In genomic region chr7:46161615-46162014, GRCm38 (mm10) we compare ENCODE assay signal across 17 mouse cellular contexts. TPM values are rescaled to one million over a fixed set of nuclear protein-coding genes. Genes with fewer than 3 reads are reported as not detected.
A peak's percentile ranks its signal among the peaks of the same experiment; 100 is the strongest.
DNase-seq lines count a peak whose midpoint lies in the region; ATAC-seq and TF ChIP-seq lines count a peak whose summit lies in the region.
"Had no signal": no experiment of that assay in that cellular context is flagged by ENCODE, and none has a peak within 500 bp of the region (broad histone marks: within the 10 kb centered on the region; RNA-seq: fewer than 3 reads in every experiment).

No protein-coding gene starts in this region.

- H3K9ac ChIP-seq in forebrain, postnatal 0 days: no peak overlapping the region
- H3K9ac ChIP-seq in heart, adult 2 months (ENCODE audit: low read depth, low read length): no peak overlapping the region
- H3K9ac ChIP-seq in heart, embryonic 15.5 days: no peak overlapping the region
- H3K9ac ChIP-seq: hindbrain, embryonic 12.5 days; kidney, embryonic 15.5 days; midbrain, embryonic 12.5 days; neural tube, embryonic 15.5 days had no signal

- peaks cover 4% of the 10 kb centered on the region; the same call in 1 of the 2 replicates for H3K36me3 ChIP-seq in forebrain, postnatal 0 days (ENCODE audit: insufficient read depth)
- no peaks in the 10 kb centered on the region for H3K36me3 ChIP-seq in forebrain, embryonic 10.5 days (replicated peaks)
- H3K36me3 ChIP-seq in heart, adult 2 months (ENCODE audit: control insufficient read depth, insufficient read depth, low read length): no peaks in the 10 kb centered on the region
- H3K36me3 ChIP-seq in heart, embryonic 15.5 days: no peaks in the 10 kb centered on the region
- H3K36me3 ChIP-seq: hindbrain, embryonic 12.5 days; kidney, embryonic 15.5 days; midbrain, embryonic 12.5 days had no signal

- no peak overlapping the region for H3K27ac ChIP-seq in forebrain, postnatal 0 days (ENCODE audit: low read depth, low read length)
- H3K27ac ChIP-seq in forebrain, embryonic 10.5 days: no peak overlapping the region
- H3K27ac ChIP-seq in heart, adult 2 months: peak overlapping the region; percentile 80
- H3K27ac ChIP-seq in heart, embryonic 15.5 days: peak overlapping the region; percentile 87
- H3K27ac ChIP-seq: hindbrain, embryonic 12.5 days; kidney, embryonic 15.5 days; midbrain, embryonic 12.5 days; neural tube, embryonic 15.5 days; stomach, postnatal 0 days had no signal

- no peak overlapping the region for H3K4me2 ChIP-seq in forebrain, postnatal 0 days (ENCODE audit: low read depth)
- peak overlapping the region; percentile 45 for H3K4me2 ChIP-seq in heart, embryonic 15.5 days
- H3K4me2 ChIP-seq: hindbrain, embryonic 12.5 days; kidney, embryonic 15.5 days; midbrain, embryonic 12.5 days; neural tube, embryonic 15.5 days had no signal

- no peaks in the 10 kb centered on the region for H3K79me2 ChIP-seq in heart, adult 2 months (replicated peaks; ENCODE audit: control insufficient read depth, insufficient read depth, low read length)

- intact Hi-C loops in heart, adult 2 months (cut with DNase I): loop anchor here (1.0 to 5.0 kb wide), 2 partner anchors 44 to 64 kb away; no protein-coding TSS in a partner anchor

- H3K4me3 ChIP-seq in forebrain, postnatal 0 days (ENCODE audit: low read depth, low read length): no peak overlapping the region
- H3K4me3 ChIP-seq in forebrain, embryonic 10.5 days: no peak overlapping the region
- H3K4me3 ChIP-seq in heart, adult 2 months: no peak overlapping the region
- H3K4me3 ChIP-seq in heart, embryonic 15.5 days: no peak overlapping the region
- H3K4me3 ChIP-seq: hindbrain, embryonic 12.5 days; kidney, embryonic 15.5 days; midbrain, embryonic 12.5 days; neural tube, embryonic 15.5 days had no signal

- no peaks in the 10 kb centered on the region for H3K9me3 ChIP-seq in forebrain, postnatal 0 days (ENCODE audit: low read length)
- H3K9me3 ChIP-seq in forebrain, embryonic 10.5 days: no peaks in the 10 kb centered on the region
- no peaks in the 10 kb centered on the region for H3K9me3 ChIP-seq in heart, embryonic 15.5 days (replicated peaks)
- H3K9me3 ChIP-seq: hindbrain, embryonic 12.5 days; kidney, embryonic 15.5 days; midbrain, embryonic 12.5 days; neural tube, embryonic 15.5 days had no signal

- H3K27me3 ChIP-seq in forebrain, postnatal 0 days (ENCODE audit: insufficient read depth, low read length): no peaks in the 10 kb centered on the region
- H3K27me3 ChIP-seq in forebrain, embryonic 10.5 days (ENCODE audit: poor library complexity, severe bottlenecking): peaks cover under 1% of the 10 kb centered on the region; the same call in 1 of the 2 replicates
- H3K27me3 ChIP-seq in heart, adult 2 months (ENCODE audit: control insufficient read depth, insufficient read depth, low read length): no peaks in the 10 kb centered on the region
- H3K27me3 ChIP-seq in heart, embryonic 15.5 days: no peaks in the 10 kb centered on the region
- H3K27me3 ChIP-seq: hindbrain, embryonic 12.5 days; neural tube, embryonic 15.5 days had no signal

- no peak for TF ChIP-seq POLR2A in heart, adult 2 months (IDR thresholded peaks at IDR 0.05; ENCODE audit: insufficient read depth, low read depth, low read length)

- WGBS in forebrain, postnatal 0 days: 25% methylated on average over 3 of the region's 3 CpGs
- 31% methylated on average over 3 of the region's 3 CpGs for WGBS in forebrain, embryonic 10.5 days
- WGBS in heart, adult 2 months: 24% methylated on average over 3 of the region's 3 CpGs
- 22% methylated on average over 3 of the region's 3 CpGs for WGBS in heart, embryonic 15.5 days

- 0 out of 2 replicates have a peak, but pooled peaks have one; percentile 5 for ATAC-seq in forebrain, postnatal 0 days
- ATAC-seq in heart, embryonic 15.5 days (replicated peaks; ENCODE audit: insufficient number of reproducible peaks, insufficient read depth, low FRiP score, low read depth): peak; percentile 62
- ATAC-seq: intestine, embryonic 16.5 days; Patski had no signal

- DNase-seq in forebrain, postnatal 0 days: no peak
- DNase-seq in forebrain, embryonic 10.5 days (ENCODE audit: extremely low spot score, low spot score): no peak
- peak; percentile 65 for DNase-seq in cerebellum, adult 9-11 months
- DNase-seq in heart, adult 2 months: peak in 1 of 2 experiments; percentile 28
- DNase-seq in left cerebral cortex, adult 9 months (ENCODE audit: low spot score in 2 of 2): no peak
- DNase-seq in right cerebral cortex, adult 2 months (ENCODE audit: low spot score in 2 of 2): no peak
- DNase-seq: lung, adult 18-20 months; thymus, postnatal 36 days had no signal

- TF ChIP-seq EP300 in heart, adult 2 months (IDR thresholded peaks at IDR 0.05; ENCODE audit: insufficient read depth, low read depth, low read length): 0 out of 2 replicates have a peak, but pooled peaks have one; percentile 39

- peaks cover 5% of the 10 kb centered on the region; the same call in 1 of the 2 replicates for H3K4me1 ChIP-seq in forebrain, postnatal 0 days (ENCODE audit: insufficient read depth)
- H3K4me1 ChIP-seq in forebrain, embryonic 10.5 days: peaks cover 21% of the 10 kb centered on the region
- H3K4me1 ChIP-seq in heart, adult 2 months (ENCODE audit: control insufficient read depth, insufficient read depth, low read length): peaks cover 1% of the 10 kb centered on the region; the same call in 1 of the 2 replicates
- H3K4me1 ChIP-seq in heart, embryonic 15.5 days (replicated peaks): peaks cover 22% of the 10 kb centered on the region
- H3K4me1 ChIP-seq: hindbrain, embryonic 12.5 days; kidney, embryonic 15.5 days had no signal

- no peak for TF ChIP-seq CTCF in forebrain, postnatal 0 days (IDR thresholded peaks at IDR 0.05; ENCODE audit: low read depth)
- TF ChIP-seq CTCF in heart, adult 2 months (IDR thresholded peaks at IDR 0.05): no peak

RNA-seq across cellular contexts. Expression of gene Abcc8, which starts 18.2 kb away (rescaled TPM):
- total RNA-seq in forebrain, postnatal 0 days (2014; rRNA removed): 11.5 and 18.9 TPM in 2 replicates
- polyA plus RNA-seq in forebrain, postnatal 0 days (2015; fragmentation: Nextera tagmentation; extraction: Ambion mirVana): 6.7 and 7.0 TPM in 2 replicates
- 1.5 TPM in 2 replicates for polyA plus RNA-seq in forebrain, embryonic 10.5 days (2016; fragmentation: Nextera tagmentation; extraction: Ambion mirVana)
- 10 to 100 TPM; 42.5 to 44.1 TPM for total RNA-seq in heart, adult 2 months (2021)
- polyA plus RNA-seq in heart, adult 2 months (2012; rRNA removed): 40.1 and 47.6 TPM in 2 replicates
- polyA plus RNA-seq in heart, embryonic 15.5 days (2015; fragmentation: Nextera tagmentation; extraction: Ambion mirVana): 18.1 and 20.0 TPM in 2 replicates
- total RNA-seq: liver, adult 2 months had no signal
- polyA plus RNA-seq: liver, adult 2 months; Patski had no signal

Comparison
In these comparisons a context has a peak if more than half of its experiments do, and no peak if none do; other contexts are left out.
1. H3K27ac ChIP-seq: peak in heart, adult 2 months (single experiment) and heart, embryonic 15.5 days (single experiment); none in forebrain, postnatal 0 days (single experiment) and forebrain, embryonic 10.5 days (single experiment).